Mouse (Mus musculus) hindlimb bud, embryonic 11.5 days (tissue): ENCODE results near the gene Copz1.
"Not testable (repeated sequence)": the region's sequence is repeated elsewhere in the genome, so short reads cannot be mapped to it uniquely, and the experiment has no call there.

Source experiments
- DNase-seq: peaks from one replicate; pipeline ENCODE4 v3.0.0-alpha.2; 2012; ENCODE audit warnings: low read depth, low spot score; ENCODE audit errors: extremely low spot score

Copz1 gene

GRCm38 (mm10) chr15:103251595-103251994 is 20.9 kb upstream of the Copz1 start:
- DNase-seq = no peak

GRCm38 (mm10) chr15:103252660-103253059 is 19.9 kb upstream of the Copz1 start:
- no peak for DNase-seq

GRCm38 (mm10) chr15:103253352-103253751 is 19.2 kb upstream of the Copz1 start:
- no peak for DNase-seq

- no peak for DNase-seq
These were observed 17.3 kb upstream of the Copz1 start for GRCm38 (mm10) chr15:103255169-103255568.

- DNase-seq = no peak
These were observed 16.1 kb upstream of the Copz1 start for GRCm38 (mm10) chr15:103256210-103256986.

- DNase-seq = no peak
These were observed 14.5 kb upstream of the Copz1 start, which contains the start of gene Nfe2 for GRCm38 (mm10) chr15:103257790-103258728. Gene Nfe2 (minus strand): TSS chr15:103258403.

GRCm38 (mm10) chr15:103259162-103259561 is 13.4 kb upstream of the Copz1 start:
- no peak for DNase-seq

- DNase-seq = no peak
These were observed 12.5 kb upstream of the Copz1 start for GRCm38 (mm10) chr15:103259989-103260388.

GRCm38 (mm10) chr15:103264794-103265193 is 7.7 kb upstream of the Copz1 start:
- no peak for DNase-seq

- DNase-seq = no peak
These were observed 3.6 kb upstream of the Copz1 start for GRCm38 (mm10) chr15:103268903-103269302.

- DNase-seq = not testable (repeated sequence)
These were observed 3.4 kb downstream of the Copz1 start for GRCm38 (mm10) chr15:103275943-103276342.

GRCm38 (mm10) chr15:103277949-103278348 is 5.4 kb downstream of the Copz1 start:
- no peak for DNase-seq

GRCm38 (mm10) chr15:103279750-103280149 is 7.2 kb downstream of the Copz1 start:
- no peak for DNase-seq

- DNase-seq = no peak
These were observed 8.4 kb downstream of the Copz1 start for GRCm38 (mm10) chr15:103280817-103281464.

- no peak for DNase-seq
These were observed 9.1 kb downstream of the Copz1 start for GRCm38 (mm10) chr15:103281465-103282205.

GRCm38 (mm10) chr15:103284066-103284465 is 11.6 kb downstream of the Copz1 start:
- DNase-seq = no peak

GRCm38 (mm10) chr15:103284647-103285046 is 12.1 kb downstream of the Copz1 start:
- no peak for DNase-seq

GRCm38 (mm10) chr15:103285778-103286417 is 13.4 kb downstream of the Copz1 start:
- no peak for DNase-seq

- no peak for DNase-seq
These were observed 17.1 kb downstream of the Copz1 start for GRCm38 (mm10) chr15:103289600-103289999.

- no peak for DNase-seq
These were observed 17.9 kb downstream of the Copz1 start for GRCm38 (mm10) chr15:103290417-103290816.
